Mouse (Mus musculus): Measurements from ENCODE around the gene Minos1. TPM values are rescaled to one million over a fixed set of nuclear protein-coding genes. Genes with fewer than 3 reads are reported as not detected.
A peak's percentile ranks its signal among the peaks of the same experiment; 100 is the strongest.

Gene Minos1
- 100 to 1,000 TPM; 714 to 726 TPM for total RNA-seq (2021)

- intact Hi-C loops (cut with DNase I): loop anchor here (5.0 kb wide), 1 partner anchor 61 kb away; the partner anchor contains the start of gene Capzb
Observed at GRCm38 (mm10) chr4:139130701-139131549, at the start of gene Minos1. Gene Minos1, minus strand, starts transcription at chr4:139131113.

GRCm38 (mm10) chr4:139179731-139180625 lies 49.1 kb upstream of the Minos1 start:
- DNase-seq: peak in 1 of 2 experiments; percentile 42
- intact Hi-C loops (cut with DNase I): no loop called here

More at GRCm38 (mm10) chr4:139130701-139131549, at the start of gene Minos1:
- DNase-seq: peak; percentile 98

- intact Hi-C loops (cut with DNase I): no loop called here
- DNase-seq: no peak
Observed at GRCm38 (mm10) chr4:139179218-139179617, 48.3 kb upstream of the Minos1 start.

- DNase-seq: no peak
- intact Hi-C loops (cut with DNase I): no loop called here
Observed at GRCm38 (mm10) chr4:139178377-139178776, 47.5 kb upstream of the Minos1 start.

- DNase-seq: no peak
- intact Hi-C loops (cut with DNase I): no loop called here
Observed at GRCm38 (mm10) chr4:139177921-139178320, 47.0 kb upstream of the Minos1 start.

GRCm38 (mm10) chr4:139176023-139176422 lies 45.1 kb upstream of the Minos1 start:
- intact Hi-C loops (cut with DNase I): no loop called here

GRCm38 (mm10) chr4:139175061-139175971 lies 44.4 kb upstream of the Minos1 start:
- intact Hi-C loops (cut with DNase I): no loop called here
- peak; percentile 82 to 86 for DNase-seq

More at GRCm38 (mm10) chr4:139176023-139176422, 45.1 kb upstream of the Minos1 start:
- DNase-seq: peak; percentile 55 to 56

GRCm38 (mm10) chr4:139169748-139170279 lies 38.9 kb upstream of the Minos1 start:
- intact Hi-C loops (cut with DNase I): no loop called here

GRCm38 (mm10) chr4:139168985-139169747 lies 38.3 kb upstream of the Minos1 start:
- no peak for DNase-seq
- intact Hi-C loops (cut with DNase I): no loop called here

More at GRCm38 (mm10) chr4:139169748-139170279, 38.9 kb upstream of the Minos1 start:
- DNase-seq: no peak

- intact Hi-C loops (cut with DNase I): no loop called here
- no peak for DNase-seq
Observed at GRCm38 (mm10) chr4:139167107-139167506, 36.2 kb upstream of the Minos1 start.

- intact Hi-C loops (cut with DNase I): no loop called here
- DNase-seq: no peak
Observed at GRCm38 (mm10) chr4:139166244-139166643, 35.3 kb upstream of the Minos1 start.

GRCm38 (mm10) chr4:139165259-139165658 lies 34.3 kb upstream of the Minos1 start:
- DNase-seq: no peak
- intact Hi-C loops (cut with DNase I): no loop called here

- no peak for DNase-seq
- intact Hi-C loops (cut with DNase I): no loop called here
Observed at GRCm38 (mm10) chr4:139164082-139164481, 33.2 kb upstream of the Minos1 start.

GRCm38 (mm10) chr4:139161076-139161475 lies 30.2 kb upstream of the Minos1 start:
- no peak for DNase-seq
- intact Hi-C loops (cut with DNase I): no loop called here

GRCm38 (mm10) chr4:139158350-139158749 lies 27.4 kb upstream of the Minos1 start:
- intact Hi-C loops (cut with DNase I): no loop called here
- DNase-seq: no peak

- intact Hi-C loops (cut with DNase I): no loop called here
- no peak for DNase-seq
Observed at GRCm38 (mm10) chr4:139156538-139156937, 25.6 kb upstream of the Minos1 start.

- peak; percentile 65 to 69 for DNase-seq
- intact Hi-C loops (cut with DNase I): no loop called here
Observed at GRCm38 (mm10) chr4:139154576-139155307, 23.8 kb upstream of the Minos1 start.

- intact Hi-C loops (cut with DNase I): no loop called here
- no peak for DNase-seq
Observed at GRCm38 (mm10) chr4:139151370-139151769, 20.5 kb upstream of the Minos1 start.
